Mouse (Mus musculus) duodenum, adult 2 months (tissue): ENCODE measurements around the gene Eif3l. TPM values are rescaled to one million over a fixed set of nuclear protein-coding genes. Genes with fewer than 3 reads are reported as not detected.

ENCODE experiments used
- polyA plus RNA-seq: library from polyadenylated mRNA; depleted of rRNA; stranded (reverse); fragments of >200 nt; gene quantifications from 2 replicates; pipeline ENCODE4 v1.2.3, GENCODE M21; 2012; ENCODE audit warnings: low replicate concordance; rRNA removed

The Eif3l gene
- 66.9 and 77.4 TPM in 2 replicates for polyA plus RNA-seq

DNA sequence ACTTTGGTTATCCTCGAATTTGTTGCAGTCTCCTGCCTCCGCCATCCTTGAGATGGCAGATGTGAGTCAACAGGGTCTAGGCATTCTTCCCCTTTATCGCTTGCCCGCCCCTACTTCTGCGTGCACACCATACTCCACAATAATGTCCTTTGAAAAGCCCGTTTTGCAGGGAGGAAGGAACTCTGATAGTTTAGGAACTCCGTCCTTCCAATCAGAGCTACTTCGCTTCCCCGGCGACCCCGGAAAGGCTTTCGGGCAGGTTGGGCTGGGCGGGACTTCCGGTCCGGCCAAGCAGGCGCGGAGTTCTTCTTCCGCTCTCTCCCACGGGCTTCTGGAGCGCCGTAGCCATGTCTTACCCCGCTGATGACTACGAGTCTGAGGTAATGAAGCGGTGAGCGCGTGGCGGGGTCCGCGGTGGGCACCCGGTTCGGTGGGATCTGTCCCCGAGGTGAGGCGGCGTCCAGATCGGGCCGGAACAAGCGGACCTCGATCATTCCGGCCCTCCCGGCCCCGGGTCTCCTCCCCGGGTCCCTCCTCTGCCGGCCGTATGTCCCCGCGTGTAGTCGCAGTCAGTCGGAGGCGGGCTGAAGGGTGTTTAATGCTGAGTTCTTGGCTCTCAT is at the start of gene Eif3l:
TSS of gene Eif3l (plus strand) at position 267 of the 620 bp plus-strand sequence.

DNA sequence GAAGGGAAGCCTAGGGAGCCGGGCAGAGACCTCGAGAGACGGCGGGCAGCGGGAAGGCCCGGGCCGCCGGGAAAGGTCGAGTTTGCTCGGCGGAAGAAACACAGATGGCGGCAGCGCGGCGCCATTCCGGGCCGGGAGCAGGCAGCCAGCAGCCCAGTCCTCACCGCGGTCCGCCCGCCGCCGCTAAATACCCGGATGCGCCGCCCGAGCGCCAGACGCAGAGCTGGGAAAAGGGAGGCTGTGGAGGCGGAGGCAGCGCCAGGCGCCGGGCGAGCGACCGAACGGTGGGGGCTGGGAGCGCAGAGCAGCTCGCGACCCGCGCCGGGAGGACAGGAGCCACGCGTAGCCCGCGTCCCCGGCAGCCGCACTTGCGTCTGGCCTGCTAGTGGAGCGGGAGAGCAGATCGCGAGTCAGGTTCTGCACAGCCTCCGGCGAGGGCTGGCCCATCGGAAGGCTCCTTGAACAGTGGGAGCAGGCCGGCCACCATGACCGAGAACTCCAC is 46.7 kb upstream of the Eif3l start, which contains the start of gene H1f0:
TSS of gene H1f0 (plus strand) at position 214 of the 502 bp plus-strand sequence.

DNA sequence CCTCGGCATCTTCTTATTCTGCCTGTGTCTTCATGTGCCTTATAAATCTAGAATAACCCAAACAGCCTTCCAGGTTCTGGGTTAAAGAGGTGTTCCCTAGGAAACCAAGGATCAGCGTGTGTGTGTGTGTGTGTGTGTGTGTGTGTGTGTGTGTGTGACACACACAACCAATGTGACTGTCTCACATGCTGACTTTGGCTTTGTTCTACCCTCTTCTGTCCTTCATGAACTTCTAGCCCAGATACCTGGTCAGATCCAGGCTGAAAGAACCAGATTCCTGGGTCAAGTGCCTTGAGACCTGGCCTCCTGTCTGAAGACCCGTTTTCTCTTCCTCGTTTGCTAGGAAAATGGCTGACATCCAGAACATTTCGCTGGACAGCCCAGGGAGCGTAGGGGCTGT is 33.4 kb upstream of the Eif3l start, which contains the start of gene Galr3:
TSS of gene Galr3 (plus strand) at position 301 of the 400 bp plus-strand sequence.

DNA sequence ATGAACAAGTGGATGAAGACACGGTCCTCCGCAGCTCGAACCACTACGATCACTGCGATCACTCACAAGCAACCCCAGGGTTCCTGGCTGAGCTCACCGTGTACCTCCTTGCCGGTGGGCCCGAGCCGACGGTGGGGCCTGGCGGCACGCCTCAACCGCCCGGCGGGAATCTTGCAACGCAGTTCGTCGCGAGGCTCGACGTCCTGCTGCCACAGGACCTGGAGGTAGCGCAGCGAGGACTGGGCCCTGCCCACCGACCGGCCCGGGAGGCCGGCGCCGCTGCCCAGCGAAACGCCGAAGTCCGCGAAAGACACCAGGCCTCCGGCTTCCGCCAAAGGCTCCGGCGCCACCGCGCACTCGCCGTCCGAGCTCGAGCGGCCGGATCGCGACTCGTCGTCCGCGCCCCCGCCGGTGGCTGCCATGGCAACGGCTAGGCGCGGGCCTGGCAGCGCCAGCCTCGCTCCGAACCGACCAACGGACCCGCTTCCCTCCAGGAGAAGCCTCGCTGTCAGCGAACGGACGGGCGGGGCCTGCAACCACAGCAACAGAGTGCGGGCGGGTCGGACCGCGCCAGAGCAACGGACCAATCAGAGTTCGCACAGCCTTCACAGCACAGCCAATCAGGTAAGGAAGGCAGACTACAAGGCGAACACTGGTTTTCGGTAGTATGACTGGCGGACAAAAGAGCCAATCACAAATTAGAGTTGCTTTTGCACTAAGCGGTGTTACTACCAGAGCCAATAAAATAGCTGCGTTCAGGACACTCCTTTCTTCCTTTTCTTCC is 12.4 kb upstream of the Eif3l start, which contains the start of gene Ankrd54:
TSS of gene Ankrd54 (minus strand) at position 518 of the 784 bp plus-strand sequence.

DNA sequence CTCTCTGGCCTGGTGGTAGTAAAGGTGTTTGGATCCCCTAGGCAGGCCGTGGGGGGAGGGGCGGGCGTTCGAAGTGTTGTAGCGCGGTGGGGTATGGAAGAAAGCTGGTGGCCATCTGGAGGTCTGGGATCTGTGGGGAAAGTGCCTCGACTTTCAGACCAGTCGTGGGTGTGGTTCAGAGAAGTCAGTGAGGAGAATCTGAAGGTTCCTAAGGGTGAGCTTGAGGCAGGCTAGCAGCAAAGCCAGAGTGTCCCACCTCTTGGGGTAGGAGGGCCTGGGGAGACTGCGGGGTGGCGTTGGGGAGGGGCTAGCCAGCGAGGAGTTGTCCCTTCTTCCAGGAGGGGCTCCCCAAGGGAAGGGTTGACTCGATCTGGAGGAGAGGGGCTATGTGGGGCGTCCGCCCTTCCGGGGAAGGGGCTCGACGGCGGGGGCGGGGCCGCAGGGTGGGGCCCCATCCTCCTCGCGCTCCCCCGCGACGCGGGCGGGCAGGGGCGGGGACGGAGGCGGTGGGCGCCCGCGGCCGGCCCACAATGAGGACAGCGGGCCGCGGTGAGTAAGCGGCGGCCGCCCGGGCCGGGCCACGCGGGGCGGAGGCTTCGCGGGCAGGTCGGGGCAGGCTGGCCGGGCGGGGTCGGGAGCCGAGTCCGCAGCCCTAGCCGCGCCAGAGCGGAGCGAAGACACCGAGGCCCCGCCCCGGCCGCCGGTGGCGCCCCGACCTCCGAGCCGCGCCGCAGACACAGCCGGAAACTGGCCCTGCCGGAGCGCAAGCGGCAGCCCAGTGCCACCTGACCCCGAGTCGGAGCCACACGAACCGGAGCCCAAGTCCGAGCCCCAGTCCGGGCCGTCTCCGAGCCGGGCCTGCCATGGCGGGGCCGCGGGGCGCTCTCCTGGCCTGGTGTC is 33.7 kb downstream of the Eif3l start, which contains the start of gene Micall1:
TSS of gene Micall1 (plus strand) at position 478 of the 900 bp plus-strand sequence.

DNA sequence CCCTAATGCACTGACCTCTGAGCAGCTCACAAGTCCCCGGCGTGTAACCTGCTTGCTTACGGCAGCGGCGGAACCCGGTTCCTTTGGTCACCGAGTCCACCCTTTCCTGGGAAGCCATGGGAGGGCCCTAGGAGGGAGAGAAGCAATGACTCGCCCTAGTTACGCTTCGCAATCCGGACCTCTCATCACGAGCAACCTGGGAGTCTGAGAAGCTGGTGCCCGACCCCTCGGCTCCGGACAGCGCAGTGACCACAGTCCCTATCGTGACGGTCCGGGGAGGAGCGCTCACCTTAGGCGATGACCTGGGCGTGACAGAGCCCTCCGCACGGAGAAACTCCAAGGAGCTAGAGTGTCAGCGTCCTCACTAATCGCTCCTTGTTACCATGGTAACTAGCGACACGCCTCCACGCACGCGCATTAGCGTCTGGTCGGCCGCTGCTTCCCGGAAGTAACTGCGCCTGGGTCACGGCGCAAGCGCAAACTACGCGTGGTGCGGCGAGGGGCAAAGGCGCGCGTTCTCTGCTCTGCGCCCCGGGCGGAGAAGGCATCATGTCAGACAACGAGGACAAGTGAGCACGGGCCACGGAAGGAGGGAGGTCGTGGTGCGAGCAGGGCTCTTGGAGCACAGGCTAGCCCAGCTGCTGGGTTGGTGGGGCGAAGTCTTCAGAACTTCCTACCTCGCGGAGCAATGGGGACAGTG is 66.0 kb downstream of the Eif3l start, which contains the start of the genes Polr2f and 1700088E04Rik:
TSS of gene Polr2f (plus strand) at position 144 of the 700 bp plus-strand sequence.
TSS of gene 1700088E04Rik (minus strand) at position 388 of the 700 bp plus-strand sequence.

Other genes starting within 250 kb of the Eif3l start
- gene Cdc42ep1, start 232.6 kb upstream of the Eif3l start, polyA plus RNA-seq, result 22.7 and 43.2 TPM in 2 replicates
- gene Lgals2, start 219.7 kb upstream of the Eif3l start, polyA plus RNA-seq, result 1,850 and 2,238 TPM in 2 replicates
- 106 and 145 TPM in 2 replicates for gene Gga1, start 198.0 kb upstream of the Eif3l start, polyA plus RNA-seq
- 0.12 and 0.13 TPM in 2 replicates for gene Gm49510, start 175.5 kb upstream of the Eif3l start, polyA plus RNA-seq
- gene Sh3bp1, start 175.4 kb upstream of the Eif3l start, polyA plus RNA-seq, result 58.0 and 64.8 TPM in 2 replicates
- 3.9 and 4.0 TPM in 2 replicates for gene Pdxp, start 161.3 kb upstream of the Eif3l start, polyA plus RNA-seq
- gene Lgals1, start 148.5 kb upstream of the Eif3l start, polyA plus RNA-seq, result 75.9 and 89.4 TPM in 2 replicates
- gene Nol12, start 140.2 kb upstream of the Eif3l start, polyA plus RNA-seq, result 11.1 and 12.5 TPM in 2 replicates
- 49.7 and 55.3 TPM in 2 replicates for gene Triobp, start 127.5 kb upstream of the Eif3l start, polyA plus RNA-seq
- gene H1f0, start 46.7 kb upstream of the Eif3l start, polyA plus RNA-seq, result 146 and 201 TPM in 2 replicates
- gene Galr3, start 33.3 kb upstream of the Eif3l start, polyA plus RNA-seq, result 8.1 and 19.3 TPM in 2 replicates
- gene Ankrd54, start 12.3 kb upstream of the Eif3l start, polyA plus RNA-seq, result 138 and 175 TPM in 2 replicates
- 19.0 and 20.5 TPM in 2 replicates for gene Micall1, start 33.7 kb downstream of the Eif3l start, polyA plus RNA-seq
- gene Polr2f, start 65.8 kb downstream of the Eif3l start, polyA plus RNA-seq, result 39.5 and 50.7 TPM in 2 replicates
- gene 1700088E04Rik, start 66.1 kb downstream of the Eif3l start, polyA plus RNA-seq, result 0.91 and 1.4 TPM in 2 replicates
- gene Sox10, start 90.1 kb downstream of the Eif3l start, polyA plus RNA-seq, result 2.8 and 3.6 TPM in 2 replicates
- gene Pick1, start 154.0 kb downstream of the Eif3l start, polyA plus RNA-seq, result 26.4 and 32.8 TPM in 2 replicates
- gene Gm49486, start 154.2 kb downstream of the Eif3l start, polyA plus RNA-seq, result 0.09 TPM in 1 of 2 replicates, not detected in the other
- gene Slc16a8, start 179.6 kb downstream of the Eif3l start, polyA plus RNA-seq, result 0.78 and 2.5 TPM in 2 replicates
- 360 and 593 TPM in 2 replicates for gene Baiap2l2, start 210.4 kb downstream of the Eif3l start, polyA plus RNA-seq